Mouse (Mus musculus) layer of hippocampus, postnatal 14 days (tissue): ENCODE measurements around the gene Col11a2. TPM values are rescaled to one million over a fixed set of nuclear protein-coding genes. Genes with fewer than 3 reads are reported as not detected.

ENCODE experiments used
- DNase-seq, 2 experiments: peaks; one replicate each; pipeline ENCODE4 v3.0.0; 2021 to 2022; ENCODE audit warnings: low spot score in 2 of 2, mixed read lengths in 1 of 2
- total RNA-seq, 2 experiments: library from RNA; stranded (reverse); gene quantifications; 2 replicates each; pipeline ENCODE4 v1.2.3; 2021

Col11a2 gene
- total RNA-seq, 2 experiments from 2014 or later: 26.8 to 27.4 TPM

- DNase-seq: peak in 1 of 2 experiments; percentile 33
Observed at GRCm38 (mm10) chr17:34039562-34040450, 569 bp downstream of the Col11a2 start.

- DNase-seq: no peak
Observed at GRCm38 (mm10) chr17:34045941-34046340, 6.7 kb downstream of the Col11a2 start.

- DNase-seq: no peak
Observed at GRCm38 (mm10) chr17:34047404-34048050, 8.3 kb downstream of the Col11a2 start.

- DNase-seq: no peak
Observed at GRCm38 (mm10) chr17:34057224-34057623, 18.0 kb downstream of the Col11a2 start.

- no peak for DNase-seq
Observed at GRCm38 (mm10) chr17:34068864-34069263, 29.6 kb downstream of the Col11a2 start.

- no peak for DNase-seq
Observed at GRCm38 (mm10) chr17:34072091-34072490, 32.9 kb downstream of the Col11a2 start.

GRCm38 (mm10) chr17:34075271-34075670, 36.0 kb downstream of the Col11a2 start:
- peak; percentile 48 to 77 for DNase-seq

- DNase-seq: peak; percentile 65 to 84
Observed at GRCm38 (mm10) chr17:34077549-34077948, 38.3 kb downstream of the Col11a2 start.

GRCm38 (mm10) chr17:34078148-34078547, 38.9 kb downstream of the Col11a2 start:
- DNase-seq: no peak

GRCm38 (mm10) chr17:34079002-34079401, 39.8 kb downstream of the Col11a2 start:
- DNase-seq: no peak

- peak in 1 of 2 experiments; percentile 80 for DNase-seq
Observed at GRCm38 (mm10) chr17:34079621-34080020, 40.4 kb downstream of the Col11a2 start.

GRCm38 (mm10) chr17:34083104-34083503, 43.9 kb downstream of the Col11a2 start:
- DNase-seq: no peak

- no peak for DNase-seq
Observed at GRCm38 (mm10) chr17:34087386-34087785, 48.1 kb downstream of the Col11a2 start.

GRCm38 (mm10) chr17:34088124-34088523, 48.9 kb downstream of the Col11a2 start:
- no peak for DNase-seq

- no peak for DNase-seq
Observed at GRCm38 (mm10) chr17:34090923-34091322, 51.7 kb downstream of the Col11a2 start.

GRCm38 (mm10) chr17:34092197-34092875, 53.1 kb downstream of the Col11a2 start, which contains the start of gene H2-Oa:
TSS of gene H2-Oa (plus strand) at chr17:34092340.
- DNase-seq: no peak

- no peak for DNase-seq
Observed at GRCm38 (mm10) chr17:34093199-34093874, 54.1 kb downstream of the Col11a2 start.

- DNase-seq: no peak
Observed at GRCm38 (mm10) chr17:34094283-34095035, 55.2 kb downstream of the Col11a2 start.

- no peak for DNase-seq
Observed at GRCm38 (mm10) chr17:34096497-34097010, 57.3 kb downstream of the Col11a2 start.

- no peak for DNase-seq
Observed at GRCm38 (mm10) chr17:34097272-34097671, 58.0 kb downstream of the Col11a2 start.
